Comparison of ENCODE assay signal across 19 mouse cellular contexts in the genomic region with DNA sequence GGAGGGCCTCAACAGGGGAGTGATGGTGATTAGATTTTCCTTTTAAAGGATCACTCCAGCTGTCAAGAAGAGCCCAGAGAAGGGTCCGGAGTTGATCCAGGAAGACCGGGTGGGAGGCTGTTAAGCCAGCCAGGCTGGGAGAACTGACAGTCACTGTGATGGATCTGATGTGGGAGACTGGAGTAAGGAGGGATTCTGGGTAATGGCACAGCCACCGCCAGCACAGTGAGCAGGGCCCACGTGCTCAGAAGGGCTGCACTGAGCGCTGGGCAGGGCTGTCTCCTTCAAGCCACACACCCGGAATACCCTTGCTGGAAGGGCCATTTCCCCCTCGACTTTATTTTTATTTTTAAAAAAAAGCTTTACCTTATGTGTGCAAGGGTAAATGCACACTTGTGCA. TPM values are rescaled to one million over a fixed set of nuclear protein-coding genes. Genes with fewer than 3 reads are reported as not detected.
DNase-seq lines count a peak whose midpoint lies in the region; ATAC-seq and TF ChIP-seq lines count a peak whose summit lies in the region.
"Had no signal": no experiment of that assay in that cellular context is flagged by ENCODE, and none has a peak within 500 bp of the region (broad histone marks: within the 10 kb centered on the region; RNA-seq: fewer than 3 reads in every experiment).

No protein-coding gene starts in this region.

- TF ChIP-seq CTCF in olfactory bulb, adult 2 months (IDR thresholded peaks at IDR 0.05; ENCODE audit: insufficient read depth, low read depth, low read length) = no peak

- no peak for DNase-seq in forebrain, embryonic 10.5 days (ENCODE audit: extremely low spot score, low spot score)
- DNase-seq in neural tube, embryonic 11.5 days (ENCODE audit: low spot score) = peak; percentile 49
- no peak for DNase-seq in neural tube, embryonic 10.5 days (ENCODE audit: extremely low spot score, low spot score)
- no peak for DNase-seq in cerebellum, adult 9-10 months
- DNase-seq: cerebellum, adult 18-20 months; heart, postnatal 4 days; kidney, adult 18-20 months; kidney, postnatal 25 days; layer of hippocampus, postnatal 36 days; thymus, postnatal 36 days had no signal

- no peak overlapping the region for H3K9ac ChIP-seq in forebrain, embryonic 15.5 days (replicated peaks)
- H3K9ac ChIP-seq in neural tube, embryonic 11.5 days (ENCODE audit: low read length) = no peak overlapping the region
- no peak overlapping the region; the same call in 1 of the 2 replicates for H3K9ac ChIP-seq in hindbrain, embryonic 12.5 days
- H3K9ac ChIP-seq: heart, embryonic 13.5 days; liver, embryonic 12.5 days had no signal

- H3K27me3 ChIP-seq in forebrain, embryonic 15.5 days = no peaks in the 10 kb centered on the region
- H3K27me3 ChIP-seq in forebrain, embryonic 10.5 days (ENCODE audit: poor library complexity, severe bottlenecking) = peaks cover 94% of the 10 kb centered on the region
- peaks cover 55% of the 10 kb centered on the region for H3K27me3 ChIP-seq in neural tube, embryonic 11.5 days (ENCODE audit: control insufficient read depth, insufficient read depth, low read length)
- H3K27me3 ChIP-seq in hindbrain, embryonic 12.5 days = peaks cover 22% of the 10 kb centered on the region

- TF ChIP-seq POLR2A in olfactory bulb, adult 2 months (IDR thresholded peaks at IDR 0.05; ENCODE audit: insufficient read depth, low read depth, low read length) = no peak

- WGBS in forebrain, embryonic 15.5 days = 36% methylated on average over 7 of the region's 7 CpGs
- WGBS in forebrain, embryonic 10.5 days = 53% methylated on average over 7 of the region's 7 CpGs
- WGBS in neural tube, embryonic 11.5 days = 28% methylated on average over 7 of the region's 7 CpGs
- 23% methylated on average over 7 of the region's 7 CpGs for WGBS in hindbrain, embryonic 12.5 days
- WGBS in olfactory bulb, adult 2 months = 36% methylated on average over 7 of the region's 7 CpGs

- ATAC-seq in forebrain, embryonic 15.5 days (replicated peaks) = peak; percentile 58; the same call in 1 of the 2 replicates
- ATAC-seq in neural tube, embryonic 11.5 days (ENCODE audit: insufficient read depth, low FRiP score, low TSS enrichment) = no peak
- peak; percentile 72 for ATAC-seq in hindbrain, embryonic 12.5 days (ENCODE audit: low FRiP score)
- ATAC-seq: liver, embryonic 12.5 days; lung, postnatal 0 days had no signal

- no peak overlapping the region for H3K4me3 ChIP-seq in forebrain, embryonic 15.5 days
- no peak overlapping the region for H3K4me3 ChIP-seq in forebrain, embryonic 10.5 days
- no peak overlapping the region for H3K4me3 ChIP-seq in neural tube, embryonic 11.5 days (ENCODE audit: low read depth, low read length)
- H3K4me3 ChIP-seq in hindbrain, embryonic 12.5 days = no peak overlapping the region
- H3K4me3 ChIP-seq in olfactory bulb, adult 2 months (ENCODE audit: insufficient read depth, low read depth, low read length) = no peak overlapping the region
- H3K4me3 ChIP-seq: erythroblast, embryonic 14.5 days; heart, embryonic 13.5 days; limb, embryonic 10.5 days; liver, embryonic 12.5 days had no signal

- no peak overlapping the region for H3K27ac ChIP-seq in forebrain, embryonic 15.5 days (replicated peaks)
- no peak overlapping the region; the same call in 1 of the 2 replicates for H3K27ac ChIP-seq in forebrain, embryonic 10.5 days
- no peak overlapping the region for H3K27ac ChIP-seq in neural tube, embryonic 11.5 days (ENCODE audit: low read depth, low read length)
- H3K27ac ChIP-seq in hindbrain, embryonic 12.5 days = 0 out of 2 replicates have a peak overlapping the region, but pooled peaks have one; percentile 44
- peak overlapping the region; percentile 79 for H3K27ac ChIP-seq in olfactory bulb, adult 2 months (ENCODE audit: insufficient read depth, low read depth, low read length)
- H3K27ac ChIP-seq: heart, embryonic 13.5 days; limb, embryonic 10.5 days; liver, embryonic 12.5 days had no signal

- H3K9me3 ChIP-seq in forebrain, embryonic 15.5 days = no peaks in the 10 kb centered on the region
- H3K9me3 ChIP-seq in forebrain, embryonic 10.5 days = no peaks in the 10 kb centered on the region
- no peaks in the 10 kb centered on the region for H3K9me3 ChIP-seq in neural tube, embryonic 11.5 days (ENCODE audit: control insufficient read depth, low read length)
- H3K9me3 ChIP-seq in hindbrain, embryonic 12.5 days (replicated peaks) = no peaks in the 10 kb centered on the region
- H3K9me3 ChIP-seq: heart, embryonic 13.5 days; limb, embryonic 10.5 days; liver, embryonic 12.5 days had no signal

- no peaks in the 10 kb centered on the region for H3K36me3 ChIP-seq in forebrain, embryonic 15.5 days
- no peaks in the 10 kb centered on the region for H3K36me3 ChIP-seq in forebrain, embryonic 10.5 days (replicated peaks)
- no peaks in the 10 kb centered on the region for H3K36me3 ChIP-seq in neural tube, embryonic 11.5 days (ENCODE audit: control insufficient read depth, insufficient read depth, low read length)
- H3K36me3 ChIP-seq in hindbrain, embryonic 12.5 days = no peaks in the 10 kb centered on the region
- H3K36me3 ChIP-seq: heart, embryonic 13.5 days; limb, embryonic 10.5 days; liver, embryonic 12.5 days had no signal

- peaks cover 26% of the 10 kb centered on the region for H3K4me1 ChIP-seq in forebrain, embryonic 15.5 days
- H3K4me1 ChIP-seq in forebrain, embryonic 10.5 days = peaks cover 43% of the 10 kb centered on the region
- H3K4me1 ChIP-seq in neural tube, embryonic 11.5 days (ENCODE audit: control insufficient read depth, insufficient read depth, low read length) = peaks cover 11% of the 10 kb centered on the region
- H3K4me1 ChIP-seq in hindbrain, embryonic 12.5 days = peaks cover 41% of the 10 kb centered on the region
- H3K4me1 ChIP-seq in olfactory bulb, adult 2 months (ENCODE audit: control insufficient read depth, insufficient read depth, low read length) = peaks cover 51% of the 10 kb centered on the region

- H3K4me2 ChIP-seq in forebrain, embryonic 15.5 days (replicated peaks) = no peak overlapping the region
- no peak overlapping the region for H3K4me2 ChIP-seq in neural tube, embryonic 11.5 days (ENCODE audit: low read depth)
- no peak overlapping the region for H3K4me2 ChIP-seq in hindbrain, embryonic 12.5 days (replicated peaks)
- H3K4me2 ChIP-seq: heart, embryonic 13.5 days; liver, embryonic 12.5 days had no signal

RNA-seq across cellular contexts. Expression of gene Cdh22, which starts 29.7 kb away (rescaled TPM):
- 6.0 and 6.1 TPM in 2 replicates for polyA plus RNA-seq in forebrain, embryonic 15.5 days (2015; fragmentation: Nextera tagmentation; extraction: Ambion mirVana)
- 2.8 and 3.1 TPM in 2 replicates for polyA plus RNA-seq in forebrain, embryonic 10.5 days (2016; fragmentation: Nextera tagmentation; extraction: Ambion mirVana)
- 3.1 and 3.4 TPM in 2 replicates for polyA plus RNA-seq in neural tube, embryonic 11.5 days (2014; fragmentation: Nextera tagmentation; extraction: Ambion mirVana)
- 12.3 and 13.5 TPM in 2 replicates for polyA plus RNA-seq in hindbrain, embryonic 12.5 days (2016; fragmentation: Nextera tagmentation; extraction: Ambion mirVana)
- not detected in 2 replicates for polyA plus RNA-seq in olfactory bulb, adult 2 months (2012; ENCODE audit: insufficient read depth, insufficient read length, low replicate concordance, missing spikeins)
- polyA plus RNA-seq: erythroblast, embryonic 14.5 days; gonadal fat pad, adult 2 months had no signal

Comparison
In these comparisons a context has a peak if more than half of its experiments do, and no peak if none do; other contexts are left out.
1. H3K27ac ChIP-seq: peak in hindbrain, embryonic 12.5 days (single experiment) and olfactory bulb, adult 2 months (single experiment); none in forebrain, embryonic 15.5 days (single experiment), forebrain, embryonic 10.5 days (single experiment) and neural tube, embryonic 11.5 days (single experiment).